Mouse (Mus musculus): ENCODE measurements around the gene Vmn1r193. TPM values are rescaled to one million over a fixed set of nuclear protein-coding genes. Genes with fewer than 3 reads are reported as not detected.
"Not testable (repeated sequence)": the region's sequence is repeated elsewhere in the genome, so short reads cannot be mapped to it uniquely, and the experiment has no call there.

Gene Vmn1r193
- not detected for total RNA-seq (2021)

DNA sequence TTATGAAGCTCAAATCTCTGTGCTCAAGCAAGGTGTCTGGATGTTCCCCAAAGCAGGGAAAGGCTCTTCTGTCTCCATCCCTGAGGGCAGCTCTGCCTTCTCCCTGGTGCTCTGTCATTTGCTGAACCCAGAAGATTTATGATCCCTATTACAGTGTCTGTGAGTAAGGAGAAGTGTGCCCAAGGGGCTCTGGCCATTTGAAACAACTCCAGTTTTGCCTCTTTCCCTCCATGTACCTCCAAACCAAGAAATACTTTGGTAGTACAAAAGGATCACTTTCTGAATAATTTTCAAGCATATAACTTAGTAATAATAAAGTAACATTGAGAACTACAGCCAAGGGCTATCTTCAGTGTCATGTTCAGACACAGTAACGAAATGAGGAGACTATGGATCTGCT is at the start of gene Vmn1r193:
Vmn1r193 (minus strand) TSS at position 101 of the 400 bp plus-strand sequence.
- DNase-seq; intact Hi-C loops (cut with DNase I): not testable (repeated sequence)

DNA sequence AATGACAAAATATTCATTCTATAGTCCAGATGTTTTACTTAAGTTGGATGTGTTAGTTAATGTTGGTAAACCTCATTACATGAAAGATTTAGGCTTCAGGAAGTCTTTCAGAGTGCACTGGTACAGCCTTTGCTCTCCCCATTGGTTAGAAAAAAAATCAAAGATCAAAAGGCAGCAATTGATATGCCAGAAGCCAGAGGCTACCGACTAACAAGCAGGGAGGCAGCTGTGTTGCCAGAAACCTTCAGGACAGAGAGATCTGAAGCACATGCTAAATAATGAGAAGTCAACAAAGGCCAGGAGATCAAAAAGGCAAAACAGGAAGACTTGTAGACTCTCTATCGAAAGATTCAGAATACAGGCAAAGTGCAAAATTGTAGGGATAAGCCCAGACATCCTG is 48.8 kb upstream of the Vmn1r193 start:
- intact Hi-C loops (cut with DNase I), result no loop called here
- no peak for DNase-seq

DNA sequence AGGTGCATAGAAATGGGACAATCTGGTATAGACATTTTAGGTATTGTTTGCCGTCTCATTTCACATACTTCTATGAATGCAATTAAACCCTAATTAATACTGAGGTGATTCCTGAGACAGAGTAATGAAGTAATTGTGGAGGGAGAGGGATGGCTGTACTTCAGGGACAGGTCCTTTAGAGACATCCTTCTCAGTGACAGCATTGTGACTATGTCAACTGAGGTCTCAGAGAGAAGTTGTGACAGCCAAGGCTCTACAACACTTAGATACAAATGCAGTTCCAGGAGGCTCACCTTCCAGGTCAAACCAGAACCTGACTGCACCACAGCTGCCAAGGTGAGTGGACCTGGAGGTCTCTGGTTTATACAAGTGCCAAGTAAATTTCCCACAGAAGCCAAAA is 47.3 kb upstream of the Vmn1r193 start, which contains the start of gene Vmn1r195:
Vmn1r195 (plus strand) TSS at position 301 of the 400 bp plus-strand sequence.
- DNase-seq; intact Hi-C loops (cut with DNase I): not testable (repeated sequence)

DNA sequence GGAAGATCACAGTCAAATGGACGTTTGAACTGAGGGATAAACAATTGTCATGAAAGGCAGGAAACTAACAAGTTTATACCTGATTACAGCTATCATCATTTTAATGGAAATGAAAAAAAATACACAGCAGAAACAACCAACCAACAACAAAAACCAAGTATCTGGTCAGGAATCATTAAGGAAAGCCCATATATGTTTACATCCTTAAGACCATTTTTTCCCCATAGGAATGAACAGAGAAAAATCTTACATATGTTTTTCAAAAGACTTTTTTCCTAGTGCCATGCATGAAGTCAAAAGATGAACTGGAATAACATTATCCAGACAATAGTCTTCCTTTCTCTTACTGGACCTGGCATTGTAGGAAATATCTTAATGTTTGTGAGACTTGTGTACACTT is 21.0 kb upstream of the Vmn1r193 start, which contains the start of gene Vmn1r194:
Vmn1r194 (plus strand) TSS at position 301 of the 400 bp plus-strand sequence.
- DNase-seq, result no peak
- intact Hi-C loops (cut with DNase I), result no loop called here

DNA sequence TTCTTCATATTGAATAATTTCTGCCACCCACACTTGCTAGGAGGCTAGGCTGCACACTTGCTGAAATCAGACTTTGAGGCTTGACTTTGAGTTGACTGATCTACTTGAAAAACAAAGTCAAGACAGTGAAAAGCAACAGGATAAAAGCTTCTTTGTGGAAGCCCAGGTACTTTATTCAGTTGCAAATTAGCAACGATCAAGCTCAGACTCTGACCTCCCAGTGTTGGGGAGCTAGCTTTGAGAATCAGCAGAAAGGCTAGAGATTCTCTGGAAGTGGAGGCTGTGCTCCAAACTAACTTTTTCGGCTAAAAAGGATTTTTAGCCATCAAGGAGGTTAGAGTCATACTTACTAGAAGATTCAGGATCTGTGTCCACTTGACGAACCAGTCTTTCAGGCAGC is 30.2 kb downstream of the Vmn1r193 start:
- DNase-seq; intact Hi-C loops (cut with DNase I): not testable (repeated sequence)

DNA sequence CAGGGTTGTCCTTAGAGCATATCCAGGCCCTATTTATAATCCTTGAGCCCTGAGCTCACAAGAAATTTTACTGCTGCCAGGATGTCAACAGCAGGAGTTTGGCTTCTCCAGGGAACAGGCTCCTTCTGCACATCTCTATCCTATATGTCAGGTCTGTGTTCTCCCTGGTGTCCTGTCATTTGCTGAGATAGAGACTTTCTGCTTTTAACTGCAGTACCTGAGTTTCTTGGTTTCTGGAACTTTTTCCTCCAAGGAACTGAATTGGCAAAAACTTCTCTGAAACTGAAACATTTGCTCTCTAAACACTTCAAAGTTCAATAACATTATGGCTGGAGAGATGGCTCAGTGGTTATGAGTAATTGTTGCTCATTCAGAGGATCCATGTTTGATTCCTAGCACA is 31.9 kb downstream of the Vmn1r193 start, which contains the start of gene Vmn1r192:
Vmn1r192 (minus strand) TSS at position 101 of the 400 bp plus-strand sequence.
- intact Hi-C loops (cut with DNase I), result no loop called here
- no peak for DNase-seq

DNA sequence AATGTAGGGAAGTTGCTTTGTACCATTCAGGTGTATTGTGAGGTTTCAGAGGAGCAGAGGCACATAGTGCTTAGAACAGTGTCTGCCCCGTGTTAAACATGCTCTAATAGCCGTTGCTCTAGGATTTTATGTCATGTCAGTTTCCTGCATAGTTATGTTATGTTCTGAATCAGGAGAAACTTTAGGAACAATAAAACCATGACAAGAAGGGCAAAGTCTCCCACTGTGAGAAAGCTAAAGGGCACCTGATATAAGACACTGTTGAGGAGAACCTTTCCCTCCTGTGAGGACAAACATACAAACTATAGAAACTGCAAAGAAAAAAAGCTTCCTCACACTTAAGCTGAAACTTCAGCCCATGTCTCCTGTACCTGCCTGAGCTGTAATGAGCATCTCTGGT is 32.6 kb downstream of the Vmn1r193 start:
- intact Hi-C loops (cut with DNase I), result no loop called here
- DNase-seq, result no peak

DNA sequence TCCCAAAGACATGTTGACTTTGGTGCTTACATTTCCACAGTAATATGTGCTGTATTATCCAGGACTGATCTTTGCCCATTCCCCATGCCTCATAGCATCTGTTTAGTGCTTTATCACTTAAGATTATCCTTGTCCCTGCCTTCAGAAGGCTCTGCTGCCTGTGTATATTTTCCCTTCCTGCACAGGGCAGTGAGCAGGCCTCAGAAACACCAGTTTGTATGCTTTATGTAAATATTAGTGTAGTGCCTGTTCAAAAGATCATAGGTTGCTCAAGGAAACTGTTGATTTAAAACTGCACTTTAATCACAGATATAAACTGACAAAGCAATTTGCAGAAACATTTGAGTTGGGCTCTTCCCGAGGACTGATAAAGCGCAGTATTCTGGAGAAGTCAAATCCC is 33.6 kb downstream of the Vmn1r193 start:
- DNase-seq, result no peak
- intact Hi-C loops (cut with DNase I), result no loop called here

DNA sequence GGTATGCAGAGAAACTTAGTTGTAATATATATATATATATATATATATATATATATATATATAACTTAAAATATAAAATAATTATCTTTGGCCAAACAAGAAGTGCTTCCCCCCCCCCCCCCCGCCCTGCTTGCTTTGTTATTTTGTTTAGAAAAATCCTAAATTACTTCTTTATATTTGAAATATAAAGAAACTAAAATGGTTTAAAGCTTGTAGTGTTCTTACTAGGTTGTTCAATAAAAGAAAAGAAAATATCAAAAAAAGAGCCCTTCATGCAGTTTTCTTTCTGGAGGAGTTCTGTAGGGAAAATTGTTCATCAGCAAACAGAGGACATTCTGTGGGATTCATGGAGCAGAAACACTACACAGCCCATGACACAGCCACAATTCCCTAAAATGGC is 39.1 kb downstream of the Vmn1r193 start, which contains the start of gene Vmn1r191:
Vmn1r191 (minus strand) TSS at position 101 of the 400 bp plus-strand sequence.
- intact Hi-C loops (cut with DNase I), result no loop called here
- DNase-seq, result no peak

DNA sequence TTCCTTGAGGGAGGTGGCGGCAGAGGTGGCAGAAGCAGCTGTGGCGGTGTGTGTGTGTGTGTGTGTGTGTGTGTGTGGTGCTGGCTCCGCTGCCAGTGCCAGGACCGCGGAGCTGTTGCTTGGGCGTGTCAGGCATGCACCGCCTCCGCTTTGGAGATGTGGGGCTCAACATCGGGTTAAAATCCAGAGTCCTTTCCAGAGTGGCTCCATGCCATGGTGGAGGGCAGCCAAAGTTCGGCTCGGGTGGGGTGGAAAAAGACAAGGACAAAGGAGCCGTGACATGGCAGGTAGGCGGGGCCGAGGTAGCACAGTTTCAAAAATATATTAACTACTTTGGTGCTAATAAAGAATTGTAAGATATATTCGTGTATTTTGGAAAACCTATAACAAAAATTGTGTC is 54.5 kb downstream of the Vmn1r193 start:
- intact Hi-C loops (cut with DNase I), result no loop called here
- DNase-seq, result peak; percentile 13 to 18

Small RNAs within 50 kb of the gene (microRNA-seq; reads per million reads assigned to microRNA genes)
- 0 reads per million in 2 experiments for gene Gm23282 (ENCODE audit: borderline number of aligned reads in 2 of 2)
- gene Gm25084 (ENCODE audit: borderline number of aligned reads in 2 of 2), result 0 reads per million in 2 experiments

Other genes with a start within 250 kb of the Vmn1r193 start
- gene Pom121l2, start 242.0 kb downstream of the Vmn1r193 start, total RNA-seq (2021), result not detected
- gene Prss16, start 213.4 kb downstream of the Vmn1r193 start, total RNA-seq (2021), result not detected
- gene Hist1h2ah, start 187.6 kb downstream of the Vmn1r193 start, total RNA-seq (2021), result 10 to 100 TPM in 1 of 2 experiments, 1 to 10 TPM in 1; 2.3 to 12.5 TPM
- gene Hist1h2bk, start 187.3 kb downstream of the Vmn1r193 start, total RNA-seq (2021), result 10 to 100 TPM; 23.3 to 28.1 TPM
- 10 to 100 TPM; 15.8 to 18.6 TPM for gene Hist1h4i, start 181.8 kb downstream of the Vmn1r193 start, total RNA-seq (2021)
- gene Hist1h2ag, start 180.2 kb downstream of the Vmn1r193 start, total RNA-seq (2021), result 10 to 100 TPM; 10.3 to 10.5 TPM
- 1 to 10 TPM; 7.2 to 9.7 TPM for gene Hist1h2bj, start 179.9 kb downstream of the Vmn1r193 start, total RNA-seq (2021)
- not detected for gene Vmn1r188, start 138.7 kb downstream of the Vmn1r193 start, total RNA-seq (2021)
- gene Vmn1r189, start 117.3 kb downstream of the Vmn1r193 start, total RNA-seq (2021), result not detected
- gene Vmn1r191, start 39.2 kb downstream of the Vmn1r193 start, total RNA-seq (2021), result not detected
- not detected for gene Vmn1r192, start 32.0 kb downstream of the Vmn1r193 start, total RNA-seq (2021)
- not detected for gene Vmn1r194, start 21.1 kb upstream of the Vmn1r193 start, total RNA-seq (2021)
- not detected for gene Vmn1r195, start 47.4 kb upstream of the Vmn1r193 start, total RNA-seq (2021)
- not detected for gene Vmn1r196, start 66.8 kb upstream of the Vmn1r193 start, total RNA-seq (2021)
- not detected for gene Vmn1r197, start 101.4 kb upstream of the Vmn1r193 start, total RNA-seq (2021)
- gene Vmn1r198, start 127.2 kb upstream of the Vmn1r193 start, total RNA-seq (2021), result not detected
- not detected for gene Vmn1r199, start 156.7 kb upstream of the Vmn1r193 start, total RNA-seq (2021)
- gene Vmn1r200, start 167.2 kb upstream of the Vmn1r193 start, total RNA-seq (2021), result not detected
- not detected for gene Vmn1r201, start 248.8 kb upstream of the Vmn1r193 start, total RNA-seq (2021)